In genomic region chr10:89682157-89682556, GRCm38 (mm10) we compare ENCODE assay signal across 1 mouse cellular context.
TF ChIP-seq lines count a peak whose summit lies in the region.

No protein-coding gene starts in this region.

TF ChIP-seq in MEL, 35 proteins besides CTCF, POLR2A, EP300 and RAD21 (continued from another document):
- TF ChIP-seq ETS1 (IDR thresholded peaks at IDR 0.05; ENCODE audit: low read depth, low read length): peak; percentile 22; the same call in 1 of the 2 replicates
